Mouse (Mus musculus) activated CD4-positive, CD25-positive, alpha-beta regulatory T cell, adult 9 weeks (primary cell): ENCODE measurements around the gene Bend5. TPM values are rescaled to one million over a fixed set of nuclear protein-coding genes. Genes with fewer than 3 reads are reported as not detected.

Experiments used
- polyA plus RNA-seq: library from polyadenylated mRNA; unstranded; fragments of 100-300 nt; shearing (Covaris generic); gene quantifications from one replicate; pipeline ENCODE4 v1.2.1, GENCODE M21; 2017

Bend5 gene
- 1.5 TPM for polyA plus RNA-seq

GRCm38 (mm10) chr4:111414818-111415488 lies at the start of gene Bend5:
Gene Bend5 (plus strand): TSS chr4:111415006.

